Mouse (Mus musculus): ENCODE results near the gene Gm20388.

- TF ChIP-seq CTCF (IDR thresholded peaks at IDR 0.05; ENCODE audit: low read depth, low read length) (no peak), POLR2A (IDR thresholded peaks at IDR 0.05; ENCODE audit: insufficient read depth, low read length) (no peak), EP300 (IDR thresholded peaks at IDR 0.05; ENCODE audit: insufficient read depth, low read depth, low read length) (no peak)
Observed at GRCm38 (mm10) chr8:122593783-122594507, 2683.3 kb downstream of the Gm20388 start.

Measured in ES-Bruce4 (cell line).